Mouse (Mus musculus) liver, adult 2 months (tissue): ENCODE data around the gene Kcnd3. TPM values are rescaled to one million over a fixed set of nuclear protein-coding genes. Genes with fewer than 3 reads are reported as not detected.

Experiments
- DNase-seq: peaks from one replicate; pipeline ENCODE4 v3.0.0-alpha.2; 2011; ENCODE audit warnings: low read depth, low spot score; ENCODE audit errors: extremely low read depth
- H3K27ac ChIP-seq: fragments of 200-500 bp; replicated peaks from 2 replicates; pipeline ENCODE4 v1.5.1; 2012; ENCODE audit warnings: low read depth, mild to moderate bottlenecking, control low read depth, inconsistent platforms, low read length; ENCODE audit not compliant: insufficient read depth
- H3K27me3 ChIP-seq: fragments of 200-500 bp; 2 replicates; pipeline ENCODE4 v1.6.1; 2012; ENCODE audit warnings: mild to moderate bottlenecking, moderate library complexity, low read length, inconsistent platforms; ENCODE audit not compliant: control insufficient read depth, insufficient read depth
- H3K36me3 ChIP-seq: fragments of 200-500 bp; 2 replicates; pipeline ENCODE4 v1.6.1; 2012; ENCODE audit warnings: low read length, inconsistent platforms; ENCODE audit not compliant: control insufficient read depth, insufficient read depth
- H3K4me1 ChIP-seq: fragments of 200-500 bp; 2 replicates; pipeline ENCODE4 v1.6.1; 2011; ENCODE audit warnings: low read length; ENCODE audit not compliant: control insufficient read depth, insufficient read depth
- H3K4me3 ChIP-seq: fragments of 200-500 bp; 2 replicates; pipeline ENCODE4 v1.5.1; 2011; ENCODE audit warnings: low read depth, mild to moderate bottlenecking, control low read depth, low read length, moderate library complexity; ENCODE audit not compliant: insufficient read depth
- H3K79me2 ChIP-seq: fragments of 200-500 bp; 2 replicates; pipeline ENCODE4 v1.6.1; 2012; ENCODE audit warnings: inconsistent platforms, mild to moderate bottlenecking, low read length, moderate library complexity; ENCODE audit not compliant: control insufficient read depth, insufficient read depth
- H3K9ac ChIP-seq: fragments of 200-500 bp; 2 replicates; pipeline ENCODE4 v1.6.1; 2012; ENCODE audit warnings: low read depth, mild to moderate bottlenecking, control low read depth, inconsistent platforms, low read length
- CTCF ChIP-seq: fragments of 200-500 bp; IDR thresholded peaks from 2 replicates; pipeline ENCODE4 v1.5.1; 2011; ENCODE audit warnings: low read depth, low read length, control low read depth
- POLR2A ChIP-seq: fragments of 200-500 bp; IDR thresholded peaks from 2 replicates; pipeline ENCODE4 v1.6.1; 2011; ENCODE audit warnings: low read length, control low read depth; ENCODE audit not compliant: insufficient read depth; ENCODE audit errors: extremely low read depth
- WGBS: fragments of 180-500 bp; shearing (Covaris S2); methylation state at CpG from one replicate; pipeline ENCODE4 v1.1.7; 2018; 5-methylcytosine and 5-hydroxymethylcytosine counted together
- polyA plus RNA-seq: library from polyadenylated mRNA; depleted of rRNA; stranded (reverse); fragments of >200 nt; gene quantifications from 2 replicates; pipeline ENCODE4 v1.2.3, GENCODE M21; 2012
- total RNA-seq: library from RNA; depleted of rRNA; stranded (reverse); fragments of >200 nt; gene quantifications from 2 replicates; pipeline ENCODE4 v1.2.3, GENCODE M21; 2014

The Kcnd3 gene
- total and polyA plus RNA-seq, 2 experiments = under 0.01 to 0.04 TPM

- DNase-seq = peak; percentile 41
- no peaks in the 10 kb centered on the region for H3K79me2 ChIP-seq
- TF ChIP-seq POLR2A (no peak), CTCF (no peak)
- peak within 1 kb of the TSS; percentile 57 for H3K4me3 ChIP-seq
- H3K36me3 ChIP-seq = no peaks in the 10 kb centered on the region
- H3K9ac ChIP-seq = peak within 1 kb of the TSS; percentile 62
- 13% methylated on average over 42 of the region's 43 CpGs for WGBS
- H3K27me3 ChIP-seq = no peaks in the 10 kb centered on the region
- H3K4me1 ChIP-seq = peaks cover 7% of the 10 kb centered on the region; the same call in 1 of the 2 replicates
- no peak within 1 kb of the TSS for H3K27ac ChIP-seq
Observed at GRCm38 (mm10) chr3:105704031-105705008, 252.2 kb downstream of the Kcnd3 start, which contains the start of gene Inka2. Gene Inka2, plus strand, starts transcription at chr3:105704599.

GRCm38 (mm10) chr3:105705061-105705549 lies 253.0 kb downstream of the Kcnd3 start:
- peaks cover 7% of the 10 kb centered on the region; the same call in 1 of the 2 replicates for H3K4me1 ChIP-seq
- no peak for DNase-seq
- H3K4me3 ChIP-seq = peak overlapping the region; percentile 54
- no peaks in the 10 kb centered on the region for H3K79me2 ChIP-seq
- TF ChIP-seq POLR2A = no peak
- no peak for TF ChIP-seq CTCF
- H3K27me3 ChIP-seq = no peaks in the 10 kb centered on the region
- no peak overlapping the region for H3K27ac ChIP-seq
- no peaks in the 10 kb centered on the region for H3K36me3 ChIP-seq
- WGBS = 2% methylated on average over 28 of the region's 28 CpGs
- H3K9ac ChIP-seq = peak overlapping the region; percentile 62

- Histone ChIP-seq H3K9ac (peak overlapping the region; percentile 62; the same call in 1 of the 2 replicates), H3K4me3 (peak overlapping the region; percentile 54; the same call in 1 of the 2 replicates), H3K79me2 (no peaks in the 10 kb centered on the region), H3K4me1 (peaks cover 7% of the 10 kb centered on the region; the same call in 1 of the 2 replicates), H3K27me3 (no peaks in the 10 kb centered on the region), H3K36me3 (no peaks in the 10 kb centered on the region), H3K27ac (no peak overlapping the region)
- no peak for DNase-seq
- WGBS = 81% methylated on average over 3 of the region's 3 CpGs
- TF ChIP-seq CTCF (no peak), POLR2A (no peak)
Observed at GRCm38 (mm10) chr3:105705561-105705960, 253.4 kb downstream of the Kcnd3 start.

GRCm38 (mm10) chr3:105706366-105707020 lies 254.4 kb downstream of the Kcnd3 start:
- Histone ChIP-seq H3K27me3 (no peaks in the 10 kb centered on the region), H3K4me3 (no peak overlapping the region), H3K27ac (no peak overlapping the region), H3K4me1 (peaks cover 7% of the 10 kb centered on the region; the same call in 1 of the 2 replicates), H3K36me3 (no peaks in the 10 kb centered on the region), H3K9ac (no peak overlapping the region), H3K79me2 (no peaks in the 10 kb centered on the region)
- TF ChIP-seq CTCF (no peak), POLR2A (no peak)
- DNase-seq = no peak
- WGBS = 68% methylated on average over 4 of the region's 4 CpGs

GRCm38 (mm10) chr3:105707590-105707989 lies 255.5 kb downstream of the Kcnd3 start:
- TF ChIP-seq CTCF (no peak), POLR2A (no peak)
- H3K27me3 ChIP-seq = no peaks in the 10 kb centered on the region
- H3K79me2 ChIP-seq = no peaks in the 10 kb centered on the region
- H3K4me3 ChIP-seq = no peak overlapping the region
- DNase-seq = no peak
- H3K36me3 ChIP-seq = no peaks in the 10 kb centered on the region
- no peak overlapping the region for H3K27ac ChIP-seq
- peaks cover 7% of the 10 kb centered on the region; the same call in 1 of the 2 replicates for H3K4me1 ChIP-seq
- 77% methylated on average over 7 of the region's 7 CpGs for WGBS
- H3K9ac ChIP-seq = no peak overlapping the region
